Mouse (Mus musculus): ENCODE measurements at regions not wholly inside any gene's neighbourhood (a gene's known extent, or its start where the extent isn't known, plus 50 kb on each side); places are given as distances from the start of the nearest gene placed in this dataset.

DNA sequence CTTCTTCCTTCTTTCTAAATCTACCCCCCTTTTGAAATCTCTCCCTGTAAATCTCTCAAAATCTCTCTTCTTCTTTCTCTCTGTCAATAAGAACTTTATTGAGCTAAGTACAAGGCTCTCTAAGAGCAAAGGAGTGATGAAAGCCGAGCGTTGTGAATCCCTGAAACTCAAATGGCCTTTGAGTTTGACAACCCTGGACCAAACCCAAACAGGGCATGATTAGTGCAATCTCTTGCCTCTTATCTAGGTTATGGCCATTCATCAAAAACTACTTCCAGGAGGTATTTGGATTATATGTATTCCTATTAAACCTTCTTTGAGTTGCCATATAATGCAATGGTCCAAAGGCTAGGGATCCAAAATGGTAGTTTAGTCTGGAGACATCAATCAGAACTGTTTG is 304.0 kb downstream of the Inhba start:
- in situ Hi-C loops (cut with MboI, MseI) = no loop called here

DNA sequence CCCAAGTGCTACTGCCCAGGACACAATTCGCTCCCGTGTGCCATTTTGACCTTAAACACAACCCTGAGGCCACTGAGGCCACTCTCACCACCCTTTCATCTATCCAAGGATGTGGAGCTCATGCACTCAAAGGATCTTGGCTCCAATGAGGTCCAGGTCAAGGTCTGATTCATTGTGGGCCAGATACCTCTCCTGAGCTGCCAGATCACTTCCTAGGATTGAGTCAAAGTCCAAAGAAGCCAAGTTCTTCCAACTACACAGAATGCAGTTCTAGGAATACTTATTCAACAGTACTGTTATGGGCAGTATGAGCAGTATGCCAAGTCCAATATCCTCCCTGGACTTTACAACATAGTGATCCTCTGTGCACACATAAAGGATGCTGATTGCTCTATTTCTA is 304.9 kb downstream of the Inhba start:
- in situ Hi-C loops (cut with MboI, MseI) = no loop called here

DNA sequence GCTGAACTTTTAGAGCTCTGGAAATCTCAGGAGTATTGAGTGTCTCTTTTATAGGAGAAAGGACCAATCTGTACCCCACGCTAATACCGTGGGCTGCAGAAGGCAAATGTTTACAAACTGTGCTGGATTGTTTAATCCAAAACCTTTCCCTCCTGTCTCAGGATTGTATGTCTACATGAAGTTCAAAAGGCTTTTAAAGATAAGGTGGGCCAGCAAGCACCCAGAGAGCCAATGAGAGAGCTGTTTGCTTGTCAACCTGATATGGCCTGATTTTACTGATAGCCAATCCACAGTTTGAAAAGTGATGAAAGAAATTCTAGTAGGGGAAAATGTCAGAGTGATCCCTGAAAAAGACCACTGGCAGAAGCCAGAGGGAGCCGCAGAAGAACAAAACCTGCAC is 305.8 kb downstream of the Inhba start:
- in situ Hi-C loops (cut with MboI, MseI) = no loop called here

DNA sequence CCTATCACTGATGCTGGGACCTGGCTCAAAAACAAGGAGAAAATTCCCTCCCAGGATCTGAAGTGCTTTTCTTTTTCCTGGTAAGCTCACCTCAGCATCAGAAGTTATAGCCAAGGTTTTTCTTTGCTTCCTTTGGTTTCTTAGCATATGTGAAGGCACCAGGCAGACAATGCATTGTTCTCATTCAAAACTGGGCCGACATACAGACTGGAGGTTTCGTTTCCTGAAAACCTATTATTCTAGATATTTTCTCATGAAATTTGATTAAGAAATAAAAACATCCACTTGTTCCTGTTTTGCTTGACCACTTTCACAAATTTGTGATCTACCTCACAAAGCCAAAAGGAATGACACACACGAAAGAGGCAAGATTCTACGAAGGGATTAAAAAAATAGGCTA is 308.7 kb downstream of the Inhba start:
- in situ Hi-C loops (cut with MboI, MseI) = no loop called here

DNA sequence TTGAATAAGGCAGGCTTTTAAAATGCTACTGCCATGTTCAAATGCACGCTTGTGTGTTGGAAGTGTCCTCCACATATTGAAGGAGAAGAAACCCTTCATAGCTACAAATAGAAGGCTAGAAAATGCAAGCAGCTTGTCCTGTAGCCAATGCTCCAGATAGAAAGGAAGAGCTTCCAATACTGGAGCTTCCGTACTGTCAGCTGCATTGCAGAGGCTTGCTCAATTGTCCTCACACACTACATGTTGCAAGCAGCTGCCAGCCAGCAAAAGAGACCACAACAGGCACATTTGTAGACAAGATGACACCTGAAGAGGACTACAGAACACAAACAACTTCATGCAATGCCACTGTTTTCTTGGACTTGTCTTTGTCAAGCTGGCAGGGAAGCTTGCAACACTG is 314.0 kb downstream of the Inhba start:
- in situ Hi-C loops (cut with MboI, MseI) = no loop called here

DNA sequence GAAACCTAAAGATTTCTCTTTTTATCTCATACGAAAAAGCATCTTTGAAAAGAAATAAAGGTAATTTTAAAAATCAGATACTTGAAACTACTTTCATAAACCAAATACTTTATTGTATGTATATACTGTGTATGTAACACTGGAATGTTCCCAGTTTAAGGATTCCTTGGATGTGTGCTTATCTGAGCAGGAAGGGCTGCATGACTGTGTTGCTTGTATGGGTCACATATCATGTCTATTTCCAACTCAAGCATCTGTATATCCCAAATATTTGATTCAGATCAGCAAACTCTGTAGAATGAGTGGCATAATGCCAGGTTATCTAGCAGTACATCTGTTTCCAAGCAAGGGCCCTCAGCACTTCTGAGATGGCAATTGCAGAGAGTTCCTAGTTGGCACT is 330.1 kb downstream of the Inhba start:
- in situ Hi-C loops (cut with MboI, MseI) = loop anchor here (5.0 kb wide), 1 partner anchor 51 kb away; no protein-coding TSS in a partner anchor

DNA sequence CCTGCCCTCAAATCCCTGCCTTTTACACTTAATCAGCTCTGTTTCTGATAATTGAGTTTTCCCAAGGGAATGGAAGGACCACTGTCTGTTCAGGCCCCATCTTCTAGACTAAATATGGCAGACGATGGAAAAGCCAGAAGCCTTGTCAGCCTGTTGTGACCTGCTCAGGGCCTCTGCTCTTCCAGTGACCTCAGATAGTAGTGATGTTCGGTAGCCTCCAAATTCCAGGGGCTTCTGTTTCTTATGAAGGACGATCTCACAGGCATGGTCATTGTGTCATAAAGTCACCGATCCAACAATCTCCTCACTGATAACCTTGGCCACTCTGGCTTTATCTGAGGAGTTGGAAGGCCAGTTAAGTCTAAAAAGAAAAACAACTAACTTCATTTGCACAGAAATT is 330.5 kb downstream of the Inhba start:
- in situ Hi-C loops (cut with MboI, MseI) = loop anchor here (5.0 kb wide), 1 partner anchor 50 kb away; no protein-coding TSS in a partner anchor

DNA sequence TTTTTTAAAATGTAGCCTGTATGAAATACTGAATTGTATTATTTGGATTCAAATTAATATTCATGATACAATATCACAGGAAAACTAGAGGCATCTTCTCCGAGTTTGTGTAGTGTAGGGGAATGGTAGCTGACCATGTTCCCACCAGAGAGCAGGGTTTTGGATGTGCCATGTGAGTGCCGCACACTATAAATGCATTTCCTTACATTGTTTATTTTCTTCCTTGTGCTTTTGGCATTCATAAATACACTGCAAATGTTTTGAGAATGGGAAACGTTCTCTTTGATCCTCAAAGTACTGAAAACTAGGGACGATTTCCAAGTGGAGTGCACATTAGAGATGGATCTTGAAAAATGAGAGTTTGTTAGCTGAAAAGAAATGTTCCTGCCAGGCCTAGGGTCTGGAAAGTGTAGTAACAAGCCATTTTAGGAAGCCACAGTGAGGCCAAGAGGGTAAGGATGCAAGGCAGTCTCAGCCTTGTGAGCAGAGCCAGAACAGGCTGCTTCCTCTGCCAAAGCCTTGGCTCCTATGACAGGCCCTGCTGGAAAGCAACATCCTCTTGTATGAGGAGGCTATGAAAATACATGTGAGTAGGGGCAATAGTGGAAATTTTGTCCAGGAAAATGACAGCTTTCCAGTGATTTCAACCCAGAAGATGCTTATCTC is 331.8 kb downstream of the Inhba start:
- in situ Hi-C loops (cut with MboI, MseI) = loop anchor here (5.0 kb wide), 1 partner anchor 49 kb away; no protein-coding TSS in a partner anchor

DNA sequence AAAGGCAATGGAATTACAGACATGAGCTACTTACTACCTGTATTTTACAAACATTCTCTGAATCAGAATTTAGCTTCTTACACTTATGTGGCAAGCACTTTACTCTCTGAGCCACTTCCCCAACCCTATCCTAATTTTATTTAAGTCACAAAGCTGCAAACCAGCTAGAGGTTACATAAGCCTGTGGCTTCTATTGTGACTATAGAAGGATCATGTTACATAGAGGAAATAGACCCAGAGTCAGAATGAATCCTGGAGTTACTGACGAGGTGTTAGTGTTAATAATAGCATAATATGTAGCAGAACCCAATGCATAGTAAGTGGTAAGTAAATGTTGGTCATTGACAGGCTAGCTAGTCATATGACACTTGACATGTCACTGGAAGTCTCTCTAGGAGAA is 337.7 kb downstream of the Inhba start:
- in situ Hi-C loops (cut with MboI, MseI) = no loop called here

DNA sequence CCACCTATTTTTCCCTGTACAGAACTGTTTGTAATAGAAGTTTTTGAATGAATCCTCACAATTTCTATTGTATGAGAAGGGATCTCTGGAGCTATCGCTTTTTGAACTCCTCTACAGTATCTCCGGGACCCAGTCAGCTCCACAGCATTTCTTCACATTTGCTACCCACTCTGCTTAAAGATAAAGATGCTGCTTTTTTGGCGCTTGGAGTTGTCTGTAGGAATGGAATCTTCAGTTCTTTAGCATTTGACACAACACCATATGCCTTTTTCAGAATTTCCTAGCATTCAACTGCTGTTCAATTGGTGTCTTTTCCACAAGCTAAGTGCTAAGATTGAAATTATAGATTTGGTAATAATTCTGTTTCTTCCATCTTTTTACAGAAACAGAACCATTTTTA is 338.4 kb downstream of the Inhba start:
- in situ Hi-C loops (cut with MboI, MseI) = no loop called here

DNA sequence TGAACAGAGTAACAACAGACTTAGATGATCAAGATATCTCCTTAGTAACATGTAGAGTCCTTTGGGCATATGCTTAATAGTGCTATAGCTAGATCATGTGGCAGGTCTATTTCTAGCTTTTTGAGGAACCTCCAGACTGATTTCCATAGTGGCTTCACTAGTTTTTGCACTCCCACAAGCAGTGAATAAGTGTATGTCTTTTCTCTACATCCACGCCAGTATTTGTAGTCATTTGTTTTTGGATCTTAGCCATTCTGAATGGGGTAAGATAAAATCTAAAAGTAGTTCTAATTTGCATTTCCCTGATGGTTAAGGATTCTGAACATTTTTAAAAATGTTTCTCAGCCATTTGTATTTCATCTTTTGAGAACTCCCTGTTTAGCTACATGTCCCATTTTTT is 343.7 kb downstream of the Inhba start:
- in situ Hi-C loops (cut with MboI, MseI) = no loop called here

DNA sequence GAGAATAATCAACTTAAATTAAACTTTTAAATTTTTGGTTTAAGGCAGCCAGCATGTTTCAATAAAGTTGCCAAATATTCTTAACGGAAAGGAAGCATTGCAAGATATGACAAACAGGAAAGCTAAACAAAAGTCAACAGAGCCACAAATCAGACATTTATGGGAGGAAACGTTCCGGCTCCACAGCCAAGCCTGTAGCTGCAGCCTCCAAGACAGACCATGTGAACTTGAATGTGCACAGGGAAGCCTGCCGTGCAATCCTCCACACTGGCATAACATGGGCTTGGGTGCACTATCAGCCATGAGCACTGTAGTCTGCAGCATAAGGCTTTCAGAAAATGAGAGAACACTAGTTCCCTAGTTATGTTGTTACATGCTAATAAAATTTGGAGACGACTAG is 367.8 kb downstream of the Inhba start:
- in situ Hi-C loops (cut with MboI, MseI) = no loop called here

DNA sequence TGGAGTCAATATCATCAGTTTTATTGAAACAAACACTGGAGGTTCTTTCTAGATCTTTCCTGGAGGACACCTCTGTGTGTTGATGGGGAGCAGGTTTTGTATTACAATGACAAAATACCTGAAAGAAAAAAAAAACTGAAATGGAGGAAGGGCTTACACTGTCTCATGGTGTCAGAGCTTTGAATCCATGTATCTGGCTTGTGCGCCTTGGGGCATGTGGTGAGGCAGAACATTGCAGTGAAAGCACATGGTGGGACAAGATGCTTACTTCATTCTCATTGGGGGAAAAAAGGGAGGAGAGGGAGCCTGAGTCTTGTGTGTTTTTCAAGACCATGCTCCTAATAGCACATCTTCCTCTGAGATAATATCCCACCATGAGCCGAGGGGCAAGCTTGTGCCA is 368.3 kb downstream of the Inhba start:
- in situ Hi-C loops (cut with MboI, MseI) = no loop called here

DNA sequence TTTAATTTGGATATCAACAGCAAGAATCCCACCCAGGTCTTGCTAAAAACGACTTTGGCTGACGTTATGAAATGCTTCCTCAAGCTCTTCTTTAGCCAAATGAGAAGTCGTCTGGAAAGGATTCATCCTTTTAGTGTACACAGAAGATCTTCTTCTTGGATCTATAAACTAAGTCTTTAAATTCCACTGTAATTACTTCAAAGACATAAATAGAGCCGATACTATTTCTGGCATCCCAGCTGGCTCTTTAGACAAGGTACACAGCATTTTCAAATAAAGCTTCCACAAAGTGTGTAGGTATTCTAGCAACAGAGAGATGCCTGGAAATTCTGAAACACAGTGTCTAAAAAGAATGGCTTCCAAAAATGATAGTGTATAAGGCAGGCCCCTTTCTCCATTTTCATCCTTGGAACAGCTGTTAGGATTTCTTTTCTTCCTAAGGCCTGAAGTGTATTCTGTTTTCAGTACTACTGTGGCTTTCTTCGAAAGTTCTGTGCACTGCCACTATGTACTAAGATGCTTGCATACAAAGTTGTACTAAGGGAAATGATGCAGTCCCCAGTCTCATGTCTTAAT is 371.4 kb downstream of the Inhba start:
- in situ Hi-C loops (cut with MboI, MseI) = no loop called here

DNA sequence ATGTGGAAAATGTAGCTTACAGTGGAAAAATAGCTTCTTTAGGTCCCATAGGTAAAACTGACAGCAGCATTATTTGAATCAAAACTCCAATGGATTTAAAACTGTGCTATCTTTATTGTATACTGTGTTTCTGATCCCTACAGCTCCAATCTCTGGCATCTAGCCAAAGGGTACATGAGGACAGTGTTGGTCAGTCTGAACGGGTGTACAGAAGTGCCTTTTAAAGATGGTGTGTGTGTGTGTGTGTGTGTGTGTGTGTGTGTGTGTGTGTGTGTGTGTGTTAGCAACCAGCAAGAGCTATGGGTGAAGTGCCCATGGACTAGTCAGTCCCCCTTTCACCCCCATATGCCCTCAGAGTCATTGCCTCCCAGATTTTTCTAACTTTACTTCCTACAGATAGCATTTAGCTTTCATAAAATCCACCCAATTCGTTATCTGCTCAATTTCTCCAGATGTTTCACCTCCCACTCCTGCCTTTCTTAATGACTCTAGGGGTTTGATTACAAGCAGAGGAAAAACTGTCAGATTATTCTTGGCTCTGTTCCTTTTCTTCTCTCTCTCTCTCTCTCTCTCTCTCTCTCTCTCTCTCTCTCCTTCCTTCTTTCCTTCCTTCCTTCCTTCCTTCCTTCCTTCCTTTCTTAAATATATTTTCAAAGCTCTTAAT is 404.8 kb downstream of the Inhba start:
- in situ Hi-C loops (cut with MboI, MseI) = loop anchor here (10.0 kb wide), 1 partner anchor 1438 kb away; no protein-coding TSS in a partner anchor

DNA sequence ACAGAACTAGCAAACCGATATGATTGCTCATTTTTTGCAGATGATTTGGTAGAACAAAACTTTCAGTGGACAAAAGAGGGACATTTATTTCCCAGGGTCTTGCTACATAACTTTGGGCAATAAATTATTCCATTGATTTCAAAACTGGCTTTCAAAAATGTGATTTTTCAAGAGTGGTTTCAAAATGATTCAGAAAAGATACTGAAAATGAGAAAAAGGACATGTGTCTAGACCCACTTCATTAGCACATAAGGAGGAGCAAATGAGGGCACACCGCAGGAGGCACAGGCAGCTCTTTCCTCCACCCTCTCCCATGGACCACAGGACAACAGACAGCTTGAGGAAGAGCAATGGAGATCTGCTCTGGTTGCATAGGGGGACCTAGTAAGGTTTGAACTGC is 412.5 kb downstream of the Inhba start:
- in situ Hi-C loops (cut with MboI, MseI) = no loop called here

DNA sequence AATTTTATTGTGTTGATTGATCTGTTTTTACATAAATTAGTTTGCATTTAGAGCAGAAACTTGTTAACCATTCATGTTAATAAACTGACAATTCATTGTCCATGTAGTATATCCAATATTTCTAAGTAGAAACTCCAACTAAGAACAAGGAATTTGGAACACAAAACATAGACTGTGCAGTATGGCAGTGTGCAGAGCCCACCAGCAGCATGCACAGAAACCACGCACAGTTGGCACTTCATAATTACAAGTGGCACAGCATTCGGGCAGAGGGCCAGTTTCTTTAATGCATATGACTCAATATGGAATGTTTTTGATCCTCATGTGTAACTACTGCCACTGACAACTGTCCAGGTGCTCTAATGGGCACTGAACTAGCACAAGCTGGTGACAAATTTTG is 423.8 kb downstream of the Inhba start:
- in situ Hi-C loops (cut with MboI, MseI) = no loop called here

DNA sequence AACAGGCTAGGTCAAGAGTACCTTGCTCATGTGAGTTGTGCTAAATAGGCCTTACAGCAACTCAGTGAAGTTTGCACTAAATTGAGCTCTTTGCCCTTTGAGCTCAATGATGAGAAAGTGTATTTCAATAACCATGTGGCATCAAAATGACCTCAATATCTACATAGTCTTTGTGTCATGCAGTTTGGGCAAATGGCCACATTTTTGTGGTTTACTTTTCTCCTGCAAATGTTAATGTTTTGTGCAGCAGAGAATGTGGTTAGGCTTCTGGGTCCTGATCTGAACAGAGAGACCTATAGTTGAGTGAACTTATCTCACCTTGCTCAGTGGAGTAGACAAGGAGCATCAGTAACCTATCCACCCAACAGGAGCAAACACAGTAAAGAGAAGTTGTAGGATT is 441.6 kb downstream of the Inhba start:
- in situ Hi-C loops (cut with MboI, MseI) = no loop called here

DNA sequence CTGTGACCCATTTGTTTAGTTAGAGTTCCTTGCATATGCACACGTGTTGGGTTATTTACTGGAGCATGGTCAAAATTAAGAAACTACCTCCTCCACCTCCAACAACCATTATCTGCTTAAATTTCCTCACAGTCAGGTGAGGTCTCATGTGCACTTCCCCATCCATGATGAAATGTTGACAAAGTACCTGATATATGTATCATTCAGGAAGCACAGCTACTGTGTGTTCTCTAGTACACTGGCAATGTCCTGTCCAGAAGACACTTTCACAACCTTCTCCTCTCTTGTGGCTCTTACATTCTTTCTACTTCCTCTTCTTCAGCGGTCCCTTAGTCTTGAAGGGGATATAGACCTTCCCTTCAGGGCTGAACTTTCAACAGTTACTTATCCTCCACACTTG is 448.1 kb downstream of the Inhba start:
- in situ Hi-C loops (cut with MboI, MseI) = no loop called here

DNA sequence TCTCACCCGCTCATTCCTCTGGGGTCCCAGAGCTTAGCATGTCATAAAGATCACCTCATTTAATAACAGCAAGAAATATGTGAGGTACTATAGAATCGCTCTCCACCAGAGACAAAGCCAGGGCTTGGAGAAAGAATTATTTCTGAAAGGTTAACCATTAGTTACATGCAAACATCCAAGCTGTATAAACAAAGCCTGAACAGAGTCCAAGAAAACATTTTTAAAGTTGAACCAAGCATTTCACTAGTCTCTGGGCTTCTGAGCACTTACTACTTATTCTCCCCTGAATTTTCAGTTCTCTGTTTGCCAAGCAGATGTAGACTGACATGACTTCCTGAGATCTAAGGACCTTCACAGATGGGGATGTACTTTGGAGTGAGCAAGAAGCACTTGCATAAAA is 450.0 kb downstream of the Inhba start:
- in situ Hi-C loops (cut with MboI, MseI) = no loop called here

DNA sequence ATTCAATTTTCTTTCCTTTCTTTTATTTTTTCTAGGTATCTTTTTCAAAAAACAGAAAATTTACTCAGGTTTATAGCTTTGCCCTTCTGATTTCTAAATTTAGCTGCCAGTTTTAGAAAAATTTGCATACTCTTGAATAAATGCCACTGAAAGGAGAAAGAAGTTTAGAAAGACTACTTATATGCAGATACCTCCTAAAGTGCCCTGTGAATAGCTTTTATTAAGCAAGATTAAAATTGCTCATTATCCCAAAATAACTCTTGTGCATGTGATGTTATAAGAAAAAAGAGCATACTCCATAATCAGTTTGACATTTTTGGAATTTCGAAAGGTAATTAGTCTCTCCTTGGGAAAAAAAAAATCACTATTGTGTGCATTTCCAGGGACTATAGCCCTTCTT is 453.2 kb downstream of the Inhba start:
- in situ Hi-C loops (cut with MboI, MseI) = no loop called here

DNA sequence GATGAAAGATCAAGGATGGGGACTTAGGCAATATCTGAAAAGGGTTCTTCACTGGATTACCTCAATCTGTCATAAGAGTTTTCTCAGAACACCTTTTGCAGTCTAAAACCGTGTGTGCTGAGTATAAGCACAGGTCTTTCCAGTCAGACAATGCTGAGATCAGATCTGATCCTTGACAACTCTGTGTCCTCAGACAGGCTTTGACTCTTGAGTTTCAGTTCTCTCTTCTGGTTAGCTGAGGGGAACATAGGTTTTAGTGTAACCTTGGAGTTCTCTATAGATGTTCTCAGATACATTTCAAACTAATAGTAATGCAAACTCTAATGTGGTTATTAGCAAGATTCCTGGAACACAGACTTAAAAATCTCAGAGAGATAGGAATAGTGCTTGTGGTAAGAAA is 453.7 kb downstream of the Inhba start:
- in situ Hi-C loops (cut with MboI, MseI) = no loop called here

DNA sequence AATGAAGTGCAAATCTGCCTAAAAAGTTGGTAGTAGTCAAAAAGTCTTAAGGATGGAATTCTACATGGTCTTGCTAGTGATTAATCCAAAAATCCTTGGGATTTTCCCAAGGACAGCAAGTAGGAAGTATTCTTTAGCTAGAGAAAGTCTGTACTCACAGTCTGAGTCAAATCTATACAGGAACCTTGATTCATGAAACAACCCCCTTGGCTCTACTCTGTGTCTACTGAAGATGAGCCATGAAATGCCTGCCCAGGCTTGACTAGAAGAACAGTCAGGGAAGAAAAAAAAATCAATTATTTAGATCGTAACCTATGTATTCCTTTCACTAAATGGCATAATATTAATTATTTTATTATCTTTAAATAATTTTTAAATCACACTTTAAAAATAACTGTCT is 454.2 kb downstream of the Inhba start:
- in situ Hi-C loops (cut with MboI, MseI) = no loop called here

Measured in regulatory T cell (primary cell).